Mouse (Mus musculus): ENCODE data around the gene AY358078. TPM values are rescaled to one million over a fixed set of nuclear protein-coding genes. Genes with fewer than 3 reads are reported as not detected.
"Not testable (repeated sequence)": the region's sequence is repeated elsewhere in the genome, so short reads cannot be mapped to it uniquely, and the experiment has no call there.

Gene AY358078
- polyA plus RNA-seq (2011; ENCODE audit: insufficient read depth, insufficient read length, low replicate concordance, missing spikeins), result not detected in 2 replicates

- 85% methylated on average over 2 of the region's 2 CpGs for WGBS
- Histone ChIP-seq H3K4me1 (ENCODE audit: control insufficient read depth, insufficient read depth, low read length) (no peaks in the 10 kb centered on the region), H3K27ac (ENCODE audit: control insufficient read depth, insufficient read depth, low read depth, low read length, poor library complexity) (no peak within 1 kb of the TSS), H3K4me3 (replicated peaks; ENCODE audit: control insufficient read depth, low read depth, low read length) (no peak within 1 kb of the TSS)
- TF ChIP-seq POLR2A (IDR thresholded peaks at IDR 0.05; ENCODE audit: borderline replicate concordance, control insufficient read depth, low read depth, low read length) (no peak), CTCF (IDR thresholded peaks at IDR 0.05; ENCODE audit: control insufficient read depth, insufficient read depth, low read length) (no peak)
Observed at GRCm38 (mm10) chr14:51799746-51800145, at the start of gene AY358078. Gene AY358078 (plus strand): TSS chr14:51800046.

- Histone ChIP-seq H3K27ac (ENCODE audit: control insufficient read depth, insufficient read depth, low read depth, low read length, poor library complexity) (no peak overlapping the region), H3K4me3 (replicated peaks; ENCODE audit: control insufficient read depth, low read depth, low read length) (no peak overlapping the region), H3K4me1 (ENCODE audit: control insufficient read depth, insufficient read depth, low read length) (no peaks in the 10 kb centered on the region)
- TF ChIP-seq CTCF (IDR thresholded peaks at IDR 0.05; ENCODE audit: control insufficient read depth, insufficient read depth, low read length), result no peak
- no peak for TF ChIP-seq POLR2A (IDR thresholded peaks at IDR 0.05; ENCODE audit: borderline replicate concordance, control insufficient read depth, low read depth, low read length)
- WGBS, result 63% methylated on average over 2 of the region's 2 CpGs
Observed at GRCm38 (mm10) chr14:51755944-51756343, 43.9 kb upstream of the AY358078 start.

GRCm38 (mm10) chr14:51771378-51771777, 28.5 kb upstream of the AY358078 start:
- H3K4me1 ChIP-seq (ENCODE audit: control insufficient read depth, insufficient read depth, low read length); H3K4me3 ChIP-seq (replicated peaks; ENCODE audit: control insufficient read depth, low read depth, low read length); H3K27ac ChIP-seq (ENCODE audit: control insufficient read depth, insufficient read depth, low read depth, low read length, poor library complexity): not testable (repeated sequence)
- whole genome bisulfite sequencing, result 74% methylated on average over 1 of the region's 1 CpGs

- WGBS, result 75% methylated on average over 5 of the region's 5 CpGs
- Histone ChIP-seq H3K27ac (ENCODE audit: control insufficient read depth, insufficient read depth, low read depth, low read length, poor library complexity) (no peak within 1 kb of the TSS), H3K4me3 (replicated peaks; ENCODE audit: control insufficient read depth, low read depth, low read length) (no peak within 1 kb of the TSS), H3K4me1 (ENCODE audit: control insufficient read depth, insufficient read depth, low read length) (no peaks in the 10 kb centered on the region)
- no peak for TF ChIP-seq CTCF (IDR thresholded peaks at IDR 0.05; ENCODE audit: control insufficient read depth, insufficient read depth, low read length)
- TF ChIP-seq POLR2A (IDR thresholded peaks at IDR 0.05; ENCODE audit: borderline replicate concordance, control insufficient read depth, low read depth, low read length), result no peak
Observed at GRCm38 (mm10) chr14:51773490-51773889, 26.4 kb upstream of the AY358078 start, which contains the start of gene Ang4. Gene Ang4 (minus strand): TSS chr14:51773590.

- WGBS, result 88% methylated on average over 1 of the region's 1 CpGs
- no peak overlapping the region for H3K4me3 ChIP-seq (replicated peaks; ENCODE audit: control insufficient read depth, low read depth, low read length)
- TF ChIP-seq CTCF (IDR thresholded peaks at IDR 0.05; ENCODE audit: control insufficient read depth, insufficient read depth, low read length) (no peak), POLR2A (IDR thresholded peaks at IDR 0.05; ENCODE audit: borderline replicate concordance, control insufficient read depth, low read depth, low read length) (no peak)
- no peaks in the 10 kb centered on the region for H3K4me1 ChIP-seq (ENCODE audit: control insufficient read depth, insufficient read depth, low read length)
- H3K27ac ChIP-seq (ENCODE audit: control insufficient read depth, insufficient read depth, low read depth, low read length, poor library complexity), result no peak overlapping the region
Observed at GRCm38 (mm10) chr14:51777791-51778190, 22.1 kb upstream of the AY358078 start.

GRCm38 (mm10) chr14:51778865-51779481, 20.9 kb upstream of the AY358078 start:
- WGBS, result 83% methylated on average over 4 of the region's 4 CpGs
- no peak overlapping the region for H3K27ac ChIP-seq (ENCODE audit: control insufficient read depth, insufficient read depth, low read depth, low read length, poor library complexity)
- H3K4me1 ChIP-seq (ENCODE audit: control insufficient read depth, insufficient read depth, low read length), result no peaks in the 10 kb centered on the region
- TF ChIP-seq CTCF (IDR thresholded peaks at IDR 0.05; ENCODE audit: control insufficient read depth, insufficient read depth, low read length) (no peak), POLR2A (IDR thresholded peaks at IDR 0.05; ENCODE audit: borderline replicate concordance, control insufficient read depth, low read depth, low read length) (no peak)
- H3K4me3 ChIP-seq (replicated peaks; ENCODE audit: control insufficient read depth, low read depth, low read length), result no peak overlapping the region

- TF ChIP-seq POLR2A (IDR thresholded peaks at IDR 0.05; ENCODE audit: borderline replicate concordance, control insufficient read depth, low read depth, low read length) (no peak), CTCF (IDR thresholded peaks at IDR 0.05; ENCODE audit: control insufficient read depth, insufficient read depth, low read length) (no peak)
- Histone ChIP-seq H3K4me1 (ENCODE audit: control insufficient read depth, insufficient read depth, low read length) (no peaks in the 10 kb centered on the region), H3K4me3 (replicated peaks; ENCODE audit: control insufficient read depth, low read depth, low read length) (no peak overlapping the region), H3K27ac (ENCODE audit: control insufficient read depth, insufficient read depth, low read depth, low read length, poor library complexity) (no peak overlapping the region)
- 73% methylated on average over 4 of the region's 4 CpGs for WGBS
Observed at GRCm38 (mm10) chr14:51786335-51786734, 13.5 kb upstream of the AY358078 start.

GRCm38 (mm10) chr14:51787061-51787460, 12.8 kb upstream of the AY358078 start:
- H3K4me3 ChIP-seq (replicated peaks; ENCODE audit: control insufficient read depth, low read depth, low read length), result no peak overlapping the region
- H3K4me1 ChIP-seq (ENCODE audit: control insufficient read depth, insufficient read depth, low read length), result no peaks in the 10 kb centered on the region
- H3K27ac ChIP-seq (ENCODE audit: control insufficient read depth, insufficient read depth, low read depth, low read length, poor library complexity), result no peak overlapping the region
- no peak for TF ChIP-seq CTCF (IDR thresholded peaks at IDR 0.05; ENCODE audit: control insufficient read depth, insufficient read depth, low read length)
- WGBS, result 79% methylated on average over 5 of the region's 5 CpGs

- Histone ChIP-seq H3K4me1 (ENCODE audit: control insufficient read depth, insufficient read depth, low read length) (no peaks in the 10 kb centered on the region), H3K4me3 (replicated peaks; ENCODE audit: control insufficient read depth, low read depth, low read length) (no peak overlapping the region), H3K27ac (ENCODE audit: control insufficient read depth, insufficient read depth, low read depth, low read length, poor library complexity) (no peak overlapping the region)
- 75% methylated on average over 2 of the region's 2 CpGs for WGBS
- TF ChIP-seq POLR2A (IDR thresholded peaks at IDR 0.05; ENCODE audit: borderline replicate concordance, control insufficient read depth, low read depth, low read length) (no peak), CTCF (IDR thresholded peaks at IDR 0.05; ENCODE audit: control insufficient read depth, insufficient read depth, low read length) (no peak)
Observed at GRCm38 (mm10) chr14:51789196-51789595, 10.7 kb upstream of the AY358078 start.

Measured in bone marrow, adult 2 months (tissue).